Mouse (Mus musculus) intestine, embryonic 16.5 days (tissue): ENCODE measurements around the gene Fgfr2. TPM values are rescaled to one million over a fixed set of nuclear protein-coding genes. Genes with fewer than 3 reads are reported as not detected.

Experiments used
- ATAC-seq: fragments of 200-750 bp; cut with Nextera tagmentation; 2 replicates; pipeline ENCODE4 v1.8.0; 2017; ENCODE audit warnings: moderate TSS enrichment, moderate library complexity
- H3K27ac ChIP-seq: fragments of 300-500 bp; sonication (generic); 2 replicates; pipeline ENCODE4 v1.5.1; 2014; ENCODE audit warnings: mild to moderate bottlenecking, low read length
- H3K27me3 ChIP-seq: fragments of 300-500 bp; sonication (generic); replicated peaks from 2 replicates; pipeline ENCODE4 v1.6.1; 2014; ENCODE audit warnings: low read length, control low read depth, mixed read lengths; ENCODE audit not compliant: control insufficient read depth, insufficient read depth
- H3K36me3 ChIP-seq: fragments of 300-500 bp; sonication (generic); 2 replicates; pipeline ENCODE4 v1.6.1; 2014; ENCODE audit warnings: low read length, control low read depth; ENCODE audit not compliant: control insufficient read depth, insufficient read depth
- H3K4me1 ChIP-seq: fragments of 300-500 bp; sonication (generic); 2 replicates; pipeline ENCODE4 v1.6.1; 2014; ENCODE audit warnings: low read length, control low read depth, mixed read lengths; ENCODE audit not compliant: control insufficient read depth, insufficient read depth
- H3K4me2 ChIP-seq: fragments of 300-500 bp; sonication (generic); 2 replicates; pipeline ENCODE4 v1.6.1; 2014; ENCODE audit warnings: low read depth, low read length, control low read depth
- H3K4me3 ChIP-seq: fragments of 300-500 bp; sonication (generic); 2 replicates; pipeline ENCODE4 v1.5.1; 2014; ENCODE audit warnings: mild to moderate bottlenecking, low read length
- H3K9ac ChIP-seq: fragments of 300-500 bp; sonication (generic); 2 replicates; pipeline ENCODE4 v1.6.1; 2014; ENCODE audit warnings: low read depth, low read length
- H3K9me3 ChIP-seq: fragments of 300-500 bp; sonication (generic); 2 replicates; pipeline ENCODE4 v1.6.1; 2016; ENCODE audit warnings: low read length, control low read depth; ENCODE audit not compliant: control insufficient read depth
- WGBS: fragments of 180-500 bp; shearing (Covaris S2); extraction: QIAGEN DNeasy Blood & Tissue Kit; methylation state at CpG from one replicate; pipeline ENCODE4 v1.1.7; 2014; 5-methylcytosine and 5-hydroxymethylcytosine counted together
- polyA plus RNA-seq: library from polyadenylated mRNA; unstranded; fragments of >200 nt; fragmentation: Nextera tagmentation; extraction: Ambion mirVana; gene quantifications from 2 replicates; pipeline ENCODE4 v1.2.1, GENCODE M21; 2015

The Fgfr2 gene
- polyA plus RNA-seq, 1 experiment from 2014 or later, result 47.3 TPM

DNA sequence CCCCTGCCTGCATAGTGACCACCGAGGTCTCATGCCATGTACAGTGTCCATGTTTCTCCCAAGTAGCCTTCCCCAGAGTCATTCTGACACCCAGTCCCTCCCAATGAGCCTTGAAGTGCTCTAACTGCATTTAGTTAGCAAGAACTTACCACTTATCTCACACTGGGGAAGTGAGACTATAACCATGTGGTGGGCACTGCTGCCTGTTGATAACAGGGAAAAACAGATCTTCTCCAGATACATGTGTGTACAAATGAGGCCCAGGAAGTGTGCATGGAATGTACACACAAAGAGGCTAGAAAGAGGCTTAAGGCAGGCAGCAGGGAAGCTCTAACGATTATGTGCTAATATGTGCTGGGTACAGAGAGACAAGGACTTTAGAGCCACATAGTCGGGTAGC lies 629.5 kb downstream of the Fgfr2 start:
- H3K27ac ChIP-seq, result no peak overlapping the region
- no peak overlapping the region for H3K4me3 ChIP-seq
- ATAC-seq, result peak; percentile 23; the same call in 1 of the 2 replicates
- no peaks in the 10 kb centered on the region for H3K36me3 ChIP-seq
- peaks cover 3% of the 10 kb centered on the region; the same call in 1 of the 2 replicates for H3K4me1 ChIP-seq
- H3K9ac ChIP-seq, result no peak overlapping the region
- no peaks in the 10 kb centered on the region for H3K9me3 ChIP-seq
- WGBS, result 56% methylated on average over 3 of the region's 3 CpGs
- no peak overlapping the region for H3K4me2 ChIP-seq
- no peaks in the 10 kb centered on the region for H3K27me3 ChIP-seq

- Histone ChIP-seq H3K36me3 (no peaks in the 10 kb centered on the region), H3K9ac (no peak overlapping the region), H3K4me3 (no peak overlapping the region), H3K27me3 (no peaks in the 10 kb centered on the region), H3K9me3 (no peaks in the 10 kb centered on the region), H3K27ac (no peak overlapping the region), H3K4me1 (peaks cover 3% of the 10 kb centered on the region; the same call in 1 of the 2 replicates), H3K4me2 (no peak overlapping the region)
- WGBS, result 90% methylated on average over 7 of the region's 7 CpGs
- no peak for ATAC-seq
These were observed 631.2 kb downstream of the Fgfr2 start for GRCm38 (mm10) chr7:132491902-132492301.

DNA sequence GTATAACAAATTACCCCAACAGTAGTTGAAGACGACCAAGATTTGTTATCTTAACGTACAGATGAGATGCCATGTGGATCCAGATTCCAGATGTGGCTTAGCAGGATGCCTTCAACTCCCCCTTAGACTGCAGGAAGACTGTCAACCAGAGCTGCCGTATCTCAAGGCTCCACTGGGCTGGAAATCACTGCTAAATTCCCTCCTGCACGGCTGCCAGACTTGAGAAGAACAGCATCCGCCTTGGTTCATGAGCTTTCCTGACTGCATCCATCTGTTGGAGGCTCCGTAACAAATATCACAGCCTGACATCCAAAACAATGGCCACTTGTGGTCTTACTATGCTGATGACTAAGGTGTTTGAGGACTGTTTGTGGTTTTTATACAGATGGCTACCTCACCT lies 635.8 kb downstream of the Fgfr2 start:
- ATAC-seq, result no peak
- WGBS, result 56% methylated on average over 6 of the region's 6 CpGs
- H3K4me3 ChIP-seq, result no peak overlapping the region
- no peaks in the 10 kb centered on the region for H3K4me1 ChIP-seq
- H3K27ac ChIP-seq, result no peak overlapping the region
- H3K4me2 ChIP-seq, result no peak overlapping the region
- H3K9me3 ChIP-seq, result no peaks in the 10 kb centered on the region
- H3K36me3 ChIP-seq, result no peaks in the 10 kb centered on the region
- H3K27me3 ChIP-seq, result no peaks in the 10 kb centered on the region
- no peak overlapping the region for H3K9ac ChIP-seq

DNA sequence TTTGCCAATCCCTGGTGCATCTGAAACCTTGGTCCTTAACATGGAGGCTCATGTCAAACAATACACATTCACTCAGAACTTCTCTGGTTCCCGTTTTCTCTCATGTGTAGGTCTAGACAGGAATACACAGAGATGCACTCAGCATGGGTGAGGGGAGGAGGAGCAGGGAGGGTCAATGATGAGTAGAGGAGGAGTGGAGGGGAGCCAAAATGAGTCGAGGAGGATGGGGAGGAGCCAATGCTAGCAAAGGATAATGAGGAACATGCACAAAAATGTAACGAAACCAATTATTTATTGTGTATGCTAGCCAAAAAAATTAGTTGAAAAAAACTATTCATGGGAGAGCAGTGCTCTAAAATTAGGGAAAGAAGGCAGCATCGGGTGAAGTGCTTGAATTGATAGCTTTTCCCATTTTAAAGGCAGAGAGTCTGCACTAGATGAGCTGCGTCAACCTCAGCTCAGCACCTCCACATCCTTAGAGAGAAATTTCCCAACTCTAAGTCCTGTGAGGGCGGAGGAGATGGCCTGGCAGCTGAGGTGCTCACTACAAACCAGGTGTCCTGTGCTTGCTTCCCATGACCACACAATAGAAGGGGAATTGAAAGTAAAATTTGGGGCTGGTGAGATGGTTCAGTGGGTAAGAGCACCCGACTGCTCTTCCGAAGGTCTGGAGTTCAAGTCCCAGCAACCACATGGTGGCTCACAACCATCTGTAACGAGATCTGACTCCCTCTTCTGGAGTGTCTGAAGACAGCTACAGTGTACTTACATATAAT lies 636.6 kb downstream of the Fgfr2 start:
- no peak for ATAC-seq

DNA sequence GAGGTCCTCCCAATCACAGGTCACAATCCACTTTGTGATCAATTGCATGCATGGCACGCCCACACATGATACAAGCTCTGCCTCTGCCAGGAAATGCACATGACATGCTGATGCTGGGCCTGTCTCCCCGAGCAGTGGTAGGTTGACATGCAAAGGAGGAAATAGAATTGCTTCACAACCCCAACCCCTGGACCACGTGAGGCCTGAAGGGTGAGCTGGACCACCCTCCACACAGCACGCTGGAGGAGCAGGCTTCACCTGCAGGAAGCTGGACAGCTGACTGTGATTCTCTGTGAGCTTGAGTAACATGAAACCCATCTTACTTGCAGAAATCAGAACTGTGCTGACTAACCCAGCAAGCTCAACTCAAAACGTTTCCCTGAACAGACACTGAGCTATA lies 638.7 kb downstream of the Fgfr2 start:
- Histone ChIP-seq H3K9me3 (no peaks in the 10 kb centered on the region), H3K36me3 (no peaks in the 10 kb centered on the region), H3K9ac (no peak overlapping the region), H3K4me2 (no peak overlapping the region), H3K4me3 (no peak overlapping the region), H3K27me3 (no peaks in the 10 kb centered on the region), H3K4me1 (no peaks in the 10 kb centered on the region), H3K27ac (no peak overlapping the region)
- no peak for ATAC-seq
- 45% methylated on average over 5 of the region's 5 CpGs for WGBS

More for the DNA sequence above, 636.6 kb downstream of the Fgfr2 start:
- Histone ChIP-seq H3K27me3 (no peaks in the 10 kb centered on the region), H3K27ac (no peak overlapping the region), H3K4me1 (no peaks in the 10 kb centered on the region), H3K4me2 (no peak overlapping the region), H3K9me3 (no peaks in the 10 kb centered on the region), H3K9ac (no peak overlapping the region), H3K36me3 (no peaks in the 10 kb centered on the region), H3K4me3 (no peak overlapping the region)
- WGBS, result 77% methylated on average over 9 of the region's 9 CpGs

- Histone ChIP-seq H3K4me1 (no peaks in the 10 kb centered on the region), H3K9ac (no peak overlapping the region), H3K4me3 (no peak overlapping the region), H3K27ac (no peak overlapping the region), H3K9me3 (no peaks in the 10 kb centered on the region), H3K4me2 (no peak overlapping the region), H3K27me3 (no peaks in the 10 kb centered on the region), H3K36me3 (no peaks in the 10 kb centered on the region)
- peak; percentile 76 for ATAC-seq
- 63% methylated on average over 4 of the region's 4 CpGs for WGBS
These were observed 642.3 kb downstream of the Fgfr2 start for GRCm38 (mm10) chr7:132480696-132481306.

GRCm38 (mm10) chr7:132478295-132478809 lies 644.8 kb downstream of the Fgfr2 start:
- no peak for ATAC-seq
- Histone ChIP-seq H3K27ac (no peak overlapping the region), H3K9ac (no peak overlapping the region), H3K36me3 (no peaks in the 10 kb centered on the region), H3K4me1 (no peaks in the 10 kb centered on the region), H3K4me3 (no peak overlapping the region), H3K4me2 (no peak overlapping the region), H3K9me3 (no peaks in the 10 kb centered on the region), H3K27me3 (no peaks in the 10 kb centered on the region)
- WGBS, result 67% methylated on average over 9 of the region's 9 CpGs

DNA sequence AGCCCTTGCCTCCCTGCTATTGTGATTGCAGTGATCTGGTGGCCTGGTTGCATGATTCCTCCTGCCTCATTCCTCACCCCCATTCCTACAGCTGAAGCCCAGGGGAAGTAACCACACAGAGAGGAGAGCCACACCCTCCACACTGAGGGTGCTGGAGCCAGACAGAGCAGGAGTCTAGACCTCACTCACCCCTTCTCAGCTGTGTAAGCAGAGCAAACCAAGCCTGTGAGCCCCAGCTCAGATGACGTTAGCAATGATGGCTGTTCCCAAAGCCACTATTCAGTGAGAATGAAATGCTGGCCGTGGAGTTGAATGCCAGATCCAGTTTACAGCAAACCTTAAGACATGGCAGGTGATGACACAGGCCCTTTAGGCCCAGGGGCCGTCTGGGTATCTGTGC lies 645.4 kb downstream of the Fgfr2 start:
- H3K4me1 ChIP-seq, result no peaks in the 10 kb centered on the region
- no peaks in the 10 kb centered on the region for H3K27me3 ChIP-seq
- no peak overlapping the region for H3K4me3 ChIP-seq
- no peak for ATAC-seq
- H3K27ac ChIP-seq, result no peak overlapping the region
- no peak overlapping the region for H3K9ac ChIP-seq
- H3K9me3 ChIP-seq, result no peaks in the 10 kb centered on the region
- WGBS, result 58% methylated on average over 3 of the region's 3 CpGs
- H3K4me2 ChIP-seq, result no peak overlapping the region
- H3K36me3 ChIP-seq, result no peaks in the 10 kb centered on the region

DNA sequence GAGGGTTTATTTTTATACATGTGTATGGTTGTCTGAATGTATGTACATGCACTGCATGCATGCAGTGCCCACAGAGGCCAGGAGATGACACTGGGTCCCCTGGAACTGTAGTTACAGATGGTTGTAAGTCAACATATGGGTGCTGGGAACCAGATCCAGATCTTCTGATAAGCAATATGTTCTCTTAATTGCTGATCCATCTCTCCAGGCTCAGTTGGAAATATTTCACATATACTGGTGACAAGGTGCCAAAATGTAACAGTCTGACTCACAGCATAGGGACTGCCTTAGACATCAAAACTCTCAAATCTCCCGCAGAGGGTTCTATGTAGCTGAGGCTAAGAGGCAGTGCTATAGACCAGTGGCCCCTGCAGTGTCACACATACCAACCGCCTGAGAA lies 646.7 kb downstream of the Fgfr2 start:
- Histone ChIP-seq H3K36me3 (no peaks in the 10 kb centered on the region), H3K4me2 (no peak overlapping the region), H3K9me3 (no peaks in the 10 kb centered on the region), H3K27ac (no peak overlapping the region), H3K27me3 (no peaks in the 10 kb centered on the region), H3K4me1 (no peaks in the 10 kb centered on the region), H3K9ac (no peak overlapping the region), H3K4me3 (no peak overlapping the region)
- 98% methylated on average over 2 of the region's 2 CpGs for WGBS
- ATAC-seq, result no peak
